Mouse (Mus musculus) myocyte (in vitro differentiated cells): ENCODE data around the gene 1700013G24Rik. TPM values are rescaled to one million over a fixed set of nuclear protein-coding genes. Genes with fewer than 3 reads are reported as not detected.

Source experiments
- H3K27me3 ChIP-seq: one replicate; pipeline ENCODE4 v1.6.1; 2011; ENCODE audit not compliant: control insufficient read depth, insufficient read depth, insufficient read length
- H3K36me3 ChIP-seq: one replicate; pipeline ENCODE4 v1.6.1; 2011; ENCODE audit not compliant: control insufficient read depth, insufficient read depth
- H3K4me2 ChIP-seq: one replicate; pipeline ENCODE4 v1.6.1; 2011; ENCODE audit warnings: low read depth, control low read depth
- H3K4me3 ChIP-seq: one replicate; pipeline ENCODE4 v1.5.1; 2011; ENCODE audit warnings: mild to moderate bottlenecking, control low read depth, moderate library complexity
- H3K79me2 ChIP-seq: one replicate; pipeline ENCODE4 v1.6.1; 2011; ENCODE audit not compliant: control insufficient read depth, insufficient read depth
- H3ac ChIP-seq: one replicate; pipeline ENCODE4 v1.6.1; 2011; ENCODE audit not compliant: control insufficient read depth, insufficient read length
- CEBPB ChIP-seq: IDR thresholded peaks from 2 replicates; pipeline ENCODE4 v1.6.1; 2011; ENCODE audit warnings: mild to moderate bottlenecking, moderate library complexity; ENCODE audit not compliant: poor library complexity, insufficient read depth, severe bottlenecking
- E2F4 ChIP-seq: IDR thresholded peaks from one replicate; pipeline ENCODE4 v1.6.1; 2011; ENCODE audit warnings: mild to moderate bottlenecking, control low read depth, moderate library complexity; ENCODE audit not compliant: insufficient read depth
- MAX ChIP-seq: IDR thresholded peaks from one replicate; pipeline ENCODE4 v1.6.1; 2011; ENCODE audit warnings: low read depth, mild to moderate bottlenecking, control low read depth
- MYOD1 ChIP-seq, 3 experiments: IDR thresholded peaks; one replicate each; pipeline ENCODE4 v1.6.1; 2011; ENCODE audit warnings: control low read depth in 2 of 3, low read depth in 2 of 3, mild to moderate bottlenecking in 2 of 3, moderate library complexity in 1 of 3; ENCODE audit not compliant: insufficient read length in 2 of 3, control insufficient read depth in 1 of 3
- MYOG ChIP-seq, 3 experiments: IDR thresholded peaks; one replicate each; pipeline ENCODE4 v1.6.1; 2011; ENCODE audit warnings: control low read depth in 2 of 3, low read depth in 2 of 3, mild to moderate bottlenecking in 2 of 3; ENCODE audit not compliant: insufficient read length in 2 of 3, control insufficient read depth in 1 of 3, insufficient read depth in 1 of 3
- POLR2A ChIP-seq: IDR thresholded peaks from one replicate; pipeline ENCODE4 v1.6.1; 2011; ENCODE audit warnings: low read depth, mild to moderate bottlenecking, control low read depth, moderate library complexity; ENCODE audit not compliant: insufficient read length
- POLR2AphosphoS2 ChIP-seq: IDR thresholded peaks from one replicate; pipeline ENCODE4 v1.6.1; 2011; ENCODE audit warnings: low read depth, control low read depth; ENCODE audit not compliant: insufficient read length
- REST ChIP-seq: IDR thresholded peaks from one replicate; pipeline ENCODE4 v1.6.1; 2011; ENCODE audit warnings: mild to moderate bottlenecking, control low read depth, moderate library complexity; ENCODE audit not compliant: insufficient read depth, insufficient read length
- SRF ChIP-seq: IDR thresholded peaks from one replicate; pipeline ENCODE4 v1.6.1; 2011; ENCODE audit warnings: low read depth; ENCODE audit not compliant: control insufficient read depth, insufficient read length
- TCF12 ChIP-seq: IDR thresholded peaks from one replicate; pipeline ENCODE4 v1.6.1; 2011; ENCODE audit warnings: mild to moderate bottlenecking, control low read depth; ENCODE audit not compliant: poor library complexity, insufficient read depth, severe bottlenecking
- TCF3 ChIP-seq: IDR thresholded peaks from one replicate; pipeline ENCODE4 v1.6.1; 2011; ENCODE audit warnings: low read depth, control low read depth; ENCODE audit not compliant: insufficient read length
- USF1 ChIP-seq: IDR thresholded peaks from one replicate; pipeline ENCODE4 v1.6.1; 2011; ENCODE audit warnings: low read depth, mild to moderate bottlenecking, control low read depth, moderate library complexity
- polyA plus RNA-seq: library from polyadenylated mRNA; unstranded; fragments of >200 nt; fragmentation: generic; extraction: Trizol; gene quantifications from one replicate; pipeline ENCODE4 v1.2.1, GENCODE M21; 2012; ENCODE audit warnings: missing spikeins

1700013G24Rik gene
- polyA plus RNA-seq, 1 experiment, result 0.55 TPM

DNA sequence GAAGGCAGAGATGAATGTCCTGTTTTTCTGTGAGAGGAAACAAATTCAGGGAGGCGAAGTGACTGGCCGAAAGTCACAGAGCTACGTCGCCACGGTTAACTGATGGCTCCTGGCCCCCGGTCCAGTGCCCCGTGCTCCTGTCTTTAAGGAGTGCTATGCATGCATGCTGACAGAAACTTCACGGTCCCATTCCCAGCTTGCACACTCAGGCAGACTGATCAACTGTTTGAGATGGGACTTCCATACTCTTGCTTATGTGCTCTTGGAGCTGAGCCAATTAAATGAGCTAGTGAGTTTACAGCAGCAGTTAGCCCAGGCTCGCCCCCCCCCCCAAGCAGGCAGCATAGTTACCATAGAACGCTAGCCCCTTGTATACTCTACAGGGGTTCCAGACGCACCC lies 35.0 kb downstream of the 1700013G24Rik start:
- Histone ChIP-seq H3K36me3 (peaks cover 6% of the 10 kb centered on the region), H3K79me2 (peaks cover 75% of the 10 kb centered on the region), H3ac (no peak overlapping the region), H3K27me3 (no peaks in the 10 kb centered on the region), H3K4me3 (no peak overlapping the region), H3K4me2 (peak overlapping the region; percentile 67)
- TF ChIP-seq POLR2AphosphoS2 (no peak), MYOD1 (IDR thresholded peaks at IDR 0.05; ENCODE audit: control insufficient read depth in 1 of 3, insufficient read length in 2 of 3, low read depth in 2 of 3) (no peak), USF1 (no peak), CEBPB (no peak), TCF12 (no peak), MAX (no peak), MYOG (IDR thresholded peaks at IDR 0.05; ENCODE audit: control insufficient read depth in 1 of 3, insufficient read depth in 1 of 3, insufficient read length in 2 of 3, low read depth in 2 of 3) (no peak), POLR2A (no peak), SRF (no peak), TCF3 (no peak), REST (no peak), E2F4 (no peak)

DNA sequence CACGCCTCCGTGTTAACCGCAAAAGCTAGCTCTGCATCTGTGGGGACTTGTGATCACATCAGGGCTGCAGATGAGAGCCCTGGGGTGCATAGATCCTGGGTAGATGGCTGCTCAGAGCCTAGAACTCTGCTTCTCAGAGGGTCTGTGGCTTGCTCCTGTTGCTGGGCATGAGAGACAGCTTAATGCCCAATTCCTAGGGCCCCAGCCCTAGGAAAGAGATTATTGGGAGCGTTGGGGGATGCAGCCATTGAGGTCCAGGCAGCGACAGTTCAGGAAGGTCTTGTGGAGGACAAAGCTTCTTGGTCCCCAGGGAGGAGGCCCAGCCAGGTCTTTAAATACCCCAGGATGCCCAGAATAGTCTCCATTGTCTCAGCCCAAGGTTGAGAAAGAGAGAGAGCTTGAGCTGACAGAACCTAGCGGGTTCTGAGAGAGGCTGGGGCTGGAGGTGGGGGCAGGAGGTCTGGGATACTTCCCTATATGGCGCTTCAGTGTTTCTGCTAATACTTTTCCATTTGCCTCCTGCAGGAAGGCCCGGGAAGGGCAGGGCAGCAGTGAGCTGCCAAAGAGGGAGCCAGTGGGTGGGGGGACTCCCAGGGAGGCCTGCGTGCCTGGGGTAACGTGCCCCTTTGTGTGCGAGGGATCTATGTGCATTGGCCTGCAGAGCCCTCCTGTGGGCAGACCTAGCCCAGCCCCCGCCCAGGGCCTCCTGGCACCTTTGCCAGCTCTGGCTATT lies 35.7 kb downstream of the 1700013G24Rik start:
- Histone ChIP-seq H3K79me2 (peaks cover 82% of the 10 kb centered on the region), H3K36me3 (peaks cover 6% of the 10 kb centered on the region), H3K4me2 (peak overlapping the region; percentile 67), H3K27me3 (no peaks in the 10 kb centered on the region), H3K4me3 (no peak overlapping the region), H3ac (no peak overlapping the region)
- TF ChIP-seq SRF (peak; percentile 86), MAX (no peak), MYOD1 (IDR thresholded peaks at IDR 0.05; ENCODE audit: control insufficient read depth in 1 of 3, insufficient read length in 2 of 3, low read depth in 2 of 3) (peak in 1 of 3 experiments; percentile 33), REST (no peak), POLR2AphosphoS2 (peak; percentile 11), MYOG (IDR thresholded peaks at IDR 0.05; ENCODE audit: control insufficient read depth in 1 of 3, insufficient read depth in 1 of 3, insufficient read length in 2 of 3, low read depth in 2 of 3) (peak in 1 of 3 experiments; percentile 51), POLR2A (no peak)

DNA sequence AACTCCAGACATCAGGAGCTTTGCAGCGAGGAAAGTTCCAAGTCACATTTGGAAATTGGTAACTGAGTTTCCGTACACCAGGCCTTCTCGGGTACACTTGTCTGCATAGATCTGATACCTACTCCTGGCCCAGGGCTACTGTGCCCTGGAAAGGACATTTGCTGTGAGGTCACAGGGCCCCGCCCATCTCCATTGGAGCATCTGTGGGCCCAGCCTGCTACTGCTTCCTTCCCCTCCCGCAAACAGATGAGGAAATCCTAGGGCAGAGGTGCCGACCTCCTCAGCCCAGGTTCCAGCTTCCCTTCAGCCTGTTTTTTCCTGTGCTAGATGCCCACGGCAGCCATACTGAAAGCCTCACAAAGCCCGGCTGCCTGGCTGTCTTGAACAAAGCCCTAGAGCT lies 36.9 kb downstream of the 1700013G24Rik start:
- no peak for TF ChIP-seq POLR2A
- TF ChIP-seq MYOG (IDR thresholded peaks at IDR 0.05; ENCODE audit: control insufficient read depth in 1 of 3, insufficient read depth in 1 of 3, insufficient read length in 2 of 3, low read depth in 2 of 3), result no peak
- TF ChIP-seq TCF3, result no peak
- TF ChIP-seq TCF12, result no peak
- no peak for TF ChIP-seq USF1
- no peak for TF ChIP-seq MYOD1 (IDR thresholded peaks at IDR 0.05; ENCODE audit: control insufficient read depth in 1 of 3, insufficient read length in 2 of 3, low read depth in 2 of 3)
- TF ChIP-seq REST, result no peak
- no peak for TF ChIP-seq POLR2AphosphoS2
- no peak for TF ChIP-seq CEBPB
- TF ChIP-seq SRF, result no peak
- no peak for TF ChIP-seq MAX
- no peak for TF ChIP-seq E2F4
- Histone ChIP-seq H3K4me2 (no peak overlapping the region), H3K36me3 (peaks cover 6% of the 10 kb centered on the region)

DNA sequence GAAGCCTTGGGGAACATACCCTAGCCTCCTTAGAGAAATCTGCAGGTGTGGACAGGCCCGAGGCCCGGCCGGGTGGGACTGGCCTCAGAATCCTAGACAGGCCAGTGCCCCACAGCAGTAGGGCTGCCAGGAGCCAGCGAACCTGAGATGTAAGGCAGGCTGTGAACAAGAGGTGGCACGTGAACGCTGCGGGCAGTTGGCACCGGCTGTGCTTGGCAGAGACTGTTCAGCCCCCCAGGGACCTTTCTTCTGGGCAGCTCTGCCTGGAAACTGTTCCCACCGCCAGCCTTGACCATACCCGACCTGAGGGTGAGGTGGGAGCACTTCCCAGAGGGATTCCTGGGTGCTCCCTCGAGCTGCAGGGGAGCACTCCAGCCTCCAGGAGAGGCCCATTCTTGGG lies 39.5 kb downstream of the 1700013G24Rik start:
- no peak overlapping the region for H3K4me3 ChIP-seq
- H3K36me3 ChIP-seq, result peaks cover 6% of the 10 kb centered on the region
- no peak overlapping the region for H3ac ChIP-seq
- peaks cover 77% of the 10 kb centered on the region for H3K79me2 ChIP-seq
- TF ChIP-seq TCF12 (no peak), REST (no peak), E2F4 (no peak), POLR2AphosphoS2 (no peak), SRF (no peak), MAX (no peak), USF1 (no peak), CEBPB (no peak), TCF3 (no peak), POLR2A (no peak), MYOG (IDR thresholded peaks at IDR 0.05; ENCODE audit: control insufficient read depth in 1 of 3, insufficient read depth in 1 of 3, insufficient read length in 2 of 3, low read depth in 2 of 3) (no peak), MYOD1 (IDR thresholded peaks at IDR 0.05; ENCODE audit: control insufficient read depth in 1 of 3, insufficient read length in 2 of 3, low read depth in 2 of 3) (no peak)
- H3K27me3 ChIP-seq, result no peaks in the 10 kb centered on the region
- H3K4me2 ChIP-seq, result no peak overlapping the region

More for the DNA sequence above, 36.9 kb downstream of the 1700013G24Rik start:
- no peak overlapping the region for H3ac ChIP-seq
- no peaks in the 10 kb centered on the region for H3K27me3 ChIP-seq
- H3K79me2 ChIP-seq, result peaks cover 79% of the 10 kb centered on the region
- H3K4me3 ChIP-seq, result no peak overlapping the region

DNA sequence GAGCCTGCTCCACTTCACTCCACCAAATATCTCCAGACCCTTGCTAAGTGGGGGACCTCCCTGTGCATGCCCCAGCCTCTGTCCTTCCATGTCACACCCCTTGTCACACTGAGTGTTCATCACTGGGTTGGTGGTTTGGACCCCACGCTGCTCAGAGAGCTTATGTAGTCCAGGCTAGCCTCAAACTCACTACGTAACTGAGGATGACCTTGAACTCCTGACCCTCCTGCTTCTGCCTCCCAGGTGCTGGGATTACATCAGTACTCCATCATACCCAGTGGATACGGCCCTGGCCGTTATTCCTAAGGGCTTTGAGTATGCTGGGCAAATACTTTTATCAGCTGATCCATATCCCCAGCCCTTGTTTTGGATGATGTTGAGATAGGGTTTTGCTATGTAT lies 40.1 kb downstream of the 1700013G24Rik start:
- TF ChIP-seq SRF (no peak), MAX (no peak), TCF12 (no peak), MYOG (IDR thresholded peaks at IDR 0.05; ENCODE audit: control insufficient read depth in 1 of 3, insufficient read depth in 1 of 3, insufficient read length in 2 of 3, low read depth in 2 of 3) (no peak), TCF3 (no peak), POLR2AphosphoS2 (no peak), CEBPB (no peak), USF1 (no peak)
- no peak overlapping the region for H3K4me3 ChIP-seq
- no peak overlapping the region for H3K4me2 ChIP-seq
- H3ac ChIP-seq, result no peak overlapping the region
- peaks cover 6% of the 10 kb centered on the region for H3K36me3 ChIP-seq
- peaks cover 78% of the 10 kb centered on the region for H3K79me2 ChIP-seq
- no peaks in the 10 kb centered on the region for H3K27me3 ChIP-seq
